Mouse (Mus musculus): ENCODE measurements around the gene Tradd.

- TF ChIP-seq POLR2A (IDR thresholded peaks at IDR 0.05; ENCODE audit: extremely low read depth, insufficient read depth, low read length) (no peak), CTCF (IDR thresholded peaks at IDR 0.05; ENCODE audit: extremely low read depth, insufficient read depth, low read length) (no peak)
These were observed 2.4 kb upstream of the Tradd start for GRCm38 (mm10) chr8:105266775-105267174.
